Mouse (Mus musculus) forebrain, postnatal 0 days (tissue): ENCODE results near the gene Cux1. TPM values are rescaled to one million over a fixed set of nuclear protein-coding genes. Genes with fewer than 3 reads are reported as not detected.

Source experiments
- ATAC-seq: fragments of 200-750 bp; cut with Nextera tagmentation; 2 replicates; pipeline ENCODE4 v1.8.0; 2017; ENCODE audit warnings: mild to moderate bottlenecking, moderate library complexity
- DNase-seq: peaks from one replicate; pipeline ENCODE4 v3.0.0-alpha.2; 2015
- H3K27ac ChIP-seq: fragments of 300-500 bp; sonication (generic); 2 replicates; pipeline ENCODE4 v1.5.1; 2014; ENCODE audit warnings: low read depth, mild to moderate bottlenecking, antibody characterized with exemption, low read length, moderate library complexity, mixed read lengths
- H3K27me3 ChIP-seq: fragments of 300-500 bp; sonication (generic); 2 replicates; pipeline ENCODE4 v1.6.1; 2014; ENCODE audit warnings: mild to moderate bottlenecking, low read length, mixed read lengths; ENCODE audit not compliant: insufficient read depth
- H3K36me3 ChIP-seq: fragments of 300-500 bp; sonication (generic); 2 replicates; pipeline ENCODE4 v1.6.1; 2014; ENCODE audit warnings: mild to moderate bottlenecking, moderate library complexity; ENCODE audit not compliant: insufficient read depth
- H3K4me1 ChIP-seq: fragments of 300-500 bp; sonication (generic); 2 replicates; pipeline ENCODE4 v1.6.1; 2014; ENCODE audit warnings: antibody characterized with exemption; ENCODE audit not compliant: insufficient read depth
- H3K4me2 ChIP-seq: fragments of 300-500 bp; sonication (generic); 2 replicates; pipeline ENCODE4 v1.6.1; 2014; ENCODE audit warnings: low read depth, mild to moderate bottlenecking, moderate library complexity
- H3K4me3 ChIP-seq: fragments of 300-500 bp; sonication (generic); 2 replicates; pipeline ENCODE4 v1.5.1; 2014; ENCODE audit warnings: low read depth, low read length, mixed read lengths
- H3K9ac ChIP-seq: fragments of 300-500 bp; sonication (generic); 2 replicates; pipeline ENCODE4 v1.6.1; 2014; ENCODE audit warnings: mild to moderate bottlenecking
- H3K9me3 ChIP-seq: fragments of 300-500 bp; sonication (generic); 2 replicates; pipeline ENCODE4 v1.6.1; 2016; ENCODE audit warnings: low read length
- CTCF ChIP-seq: sonication (generic); IDR thresholded peaks from 2 replicates; pipeline ENCODE4 v1.5.1; 2016; ENCODE audit warnings: antibody characterized with exemption, control low read depth, low read depth
- WGBS: fragments of 180-500 bp; shearing (Covaris S2); extraction: QIAGEN DNeasy Blood & Tissue Kit; methylation state at CpG from one replicate; pipeline ENCODE4 v1.1.7; 2014; 5-methylcytosine and 5-hydroxymethylcytosine counted together
- polyA plus RNA-seq: library from polyadenylated mRNA; unstranded; fragments of >200 nt; fragmentation: Nextera tagmentation; extraction: Ambion mirVana; gene quantifications from 2 replicates; pipeline ENCODE4 v1.2.1, GENCODE M21; 2015
- total RNA-seq: library from RNA; depleted of rRNA; stranded (reverse); fragments of >200 nt; gene quantifications from 2 replicates; pipeline ENCODE4 v1.2.3, GENCODE M21; 2014

Cux1 gene
- total and polyA plus RNA-seq, 2 experiments from 2014 or later, result 86.0 to 141 TPM

DNA sequence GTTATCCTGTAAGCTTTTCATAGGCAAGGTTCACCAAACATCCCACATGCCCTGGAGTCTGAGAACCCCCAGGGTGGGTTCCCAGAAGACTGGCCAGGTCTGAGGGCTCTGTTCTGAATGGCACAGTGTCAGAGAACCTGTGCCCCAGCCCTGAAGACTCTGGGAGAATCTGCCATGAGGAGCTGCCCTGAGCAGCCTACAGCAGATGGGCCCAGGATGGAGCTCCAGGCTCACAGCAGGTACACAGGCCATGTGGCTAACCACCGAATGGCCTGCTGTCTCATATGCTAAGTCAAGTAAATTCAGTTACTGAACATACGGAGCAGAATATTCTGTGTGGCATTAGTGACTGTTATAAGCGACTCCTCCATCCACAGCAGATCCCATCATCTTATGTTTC lies 80.9 kb downstream of the Cux1 start:
- DNase-seq, result peak; percentile 35
- H3K4me1 ChIP-seq, result peaks cover 10% of the 10 kb centered on the region; the same call in 1 of the 2 replicates
- WGBS, result 54% methylated on average over 3 of the region's 3 CpGs
- no peak for ATAC-seq
- no peak overlapping the region for H3K9ac ChIP-seq
- no peaks in the 10 kb centered on the region for H3K9me3 ChIP-seq
- no peak overlapping the region for H3K4me3 ChIP-seq
- H3K4me2 ChIP-seq, result no peak overlapping the region
- no peak for TF ChIP-seq CTCF
- no peaks in the 10 kb centered on the region for H3K27me3 ChIP-seq
- 0 out of 2 replicates have a peak overlapping the region, but pooled peaks have one; percentile 64 for H3K27ac ChIP-seq
- H3K36me3 ChIP-seq, result no peaks in the 10 kb centered on the region

DNA sequence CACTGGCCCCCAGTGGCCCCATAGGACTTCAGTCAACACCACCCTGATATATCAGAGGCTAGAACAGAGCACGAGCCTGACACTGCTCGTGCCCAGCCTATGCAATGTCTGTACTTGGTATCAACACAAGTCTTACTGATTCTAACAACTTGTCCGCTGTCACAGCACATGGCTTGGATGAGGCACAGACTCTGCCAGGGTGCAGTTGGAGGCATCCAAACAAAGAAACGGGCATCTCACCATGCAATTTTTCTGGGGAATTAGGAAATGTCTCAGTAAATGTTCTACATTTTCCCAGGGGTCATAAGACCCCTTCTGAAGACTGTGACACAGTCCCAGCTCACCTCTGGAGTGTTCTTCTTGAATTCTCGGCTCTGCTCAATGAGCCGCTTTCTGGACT lies 81.9 kb downstream of the Cux1 start:
- no peaks in the 10 kb centered on the region for H3K36me3 ChIP-seq
- H3K27me3 ChIP-seq, result no peaks in the 10 kb centered on the region
- H3K27ac ChIP-seq, result no peak overlapping the region
- no peak overlapping the region for H3K4me2 ChIP-seq
- no peak overlapping the region for H3K4me3 ChIP-seq
- ATAC-seq, result no peak
- no peak for TF ChIP-seq CTCF
- no peak overlapping the region for H3K9ac ChIP-seq
- no peaks in the 10 kb centered on the region for H3K9me3 ChIP-seq
- peaks cover 10% of the 10 kb centered on the region; the same call in 1 of the 2 replicates for H3K4me1 ChIP-seq
- no peak for DNase-seq
- 79% methylated on average over 6 of the region's 6 CpGs for WGBS

DNA sequence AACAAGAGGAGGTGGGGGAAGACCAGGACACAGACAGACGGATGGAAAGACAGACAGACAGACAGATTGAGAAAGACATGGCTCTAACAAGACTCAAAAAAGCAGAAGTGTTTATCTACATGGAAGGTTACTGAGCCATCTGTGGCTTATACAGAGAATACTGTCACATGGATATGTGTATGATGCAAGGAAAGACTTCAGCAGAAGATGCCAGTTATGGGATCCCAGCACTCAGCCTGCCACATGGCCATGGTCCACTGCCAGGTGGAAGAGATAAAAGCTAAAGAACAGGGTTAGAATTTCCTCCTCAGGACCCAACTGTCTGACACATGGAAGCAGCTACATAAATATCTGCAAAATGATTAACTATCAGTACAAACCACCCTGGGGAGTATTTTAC lies 84.9 kb downstream of the Cux1 start:
- Histone ChIP-seq H3K9ac (no peak overlapping the region), H3K4me2 (no peak overlapping the region), H3K27ac (no peak overlapping the region), H3K36me3 (no peaks in the 10 kb centered on the region), H3K4me1 (no peaks in the 10 kb centered on the region), H3K9me3 (no peaks in the 10 kb centered on the region), H3K27me3 (no peaks in the 10 kb centered on the region), H3K4me3 (no peak overlapping the region)
- no peak for ATAC-seq
- peak; percentile 21 for DNase-seq
- no peak for TF ChIP-seq CTCF
- WGBS, result 57% methylated on average over 1 of the region's 1 CpGs

DNA sequence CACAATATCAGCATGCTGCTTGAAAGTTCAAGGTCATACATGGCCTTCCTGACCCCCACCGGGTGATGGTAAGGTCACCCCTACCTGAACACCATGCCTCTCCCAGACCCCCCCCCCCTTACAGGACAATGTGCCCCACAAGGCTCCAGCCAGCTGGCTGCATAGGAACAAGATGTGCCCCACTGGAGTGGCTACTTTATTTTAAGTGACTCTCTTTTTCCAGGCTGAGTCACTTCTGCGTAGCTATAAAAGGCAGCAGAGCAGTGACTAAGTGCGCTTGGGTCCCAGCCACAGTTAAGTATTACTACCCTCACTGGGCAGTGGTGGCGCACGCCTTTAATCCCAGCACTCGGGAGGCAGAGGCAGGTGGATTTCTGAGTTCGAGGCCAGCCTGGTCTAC lies 86.7 kb downstream of the Cux1 start:
- ATAC-seq (no peak), DNase-seq (no peak)
- Histone ChIP-seq H3K4me3 (no peak overlapping the region), H3K36me3 (no peaks in the 10 kb centered on the region), H3K27me3 (no peaks in the 10 kb centered on the region), H3K4me1 (no peaks in the 10 kb centered on the region), H3K9ac (no peak overlapping the region), H3K27ac (no peak overlapping the region), H3K4me2 (no peak overlapping the region), H3K9me3 (no peaks in the 10 kb centered on the region)
- 95% methylated on average over 7 of the region's 7 CpGs for WGBS
- no peak for TF ChIP-seq CTCF

DNA sequence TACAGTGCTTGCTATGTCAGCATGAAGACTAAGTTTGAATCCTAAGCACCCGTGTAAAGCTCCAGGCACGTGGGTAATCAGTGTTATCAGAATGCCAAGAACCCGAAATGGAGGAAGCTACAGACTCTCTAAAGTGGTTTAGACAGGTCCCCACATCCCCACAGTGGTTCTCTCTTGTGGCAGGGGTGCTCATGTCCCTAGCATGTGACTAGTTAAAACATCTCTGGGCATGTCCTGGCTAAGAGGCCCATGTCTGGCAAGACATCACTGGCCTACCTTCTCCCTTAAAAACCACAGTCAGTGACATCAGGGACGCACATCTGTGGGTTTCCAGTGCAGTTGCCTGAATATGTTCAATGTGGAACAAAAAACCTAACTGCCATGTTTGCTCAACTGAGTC lies 87.5 kb downstream of the Cux1 start:
- 82% methylated on average over 4 of the region's 4 CpGs for WGBS
- Histone ChIP-seq H3K27me3 (no peaks in the 10 kb centered on the region), H3K4me2 (no peak overlapping the region), H3K9ac (no peak overlapping the region), H3K9me3 (no peaks in the 10 kb centered on the region), H3K4me1 (no peaks in the 10 kb centered on the region), H3K36me3 (no peaks in the 10 kb centered on the region), H3K27ac (no peak overlapping the region), H3K4me3 (no peak overlapping the region)
- ATAC-seq (no peak), DNase-seq (no peak)
- TF ChIP-seq CTCF, result no peak

DNA sequence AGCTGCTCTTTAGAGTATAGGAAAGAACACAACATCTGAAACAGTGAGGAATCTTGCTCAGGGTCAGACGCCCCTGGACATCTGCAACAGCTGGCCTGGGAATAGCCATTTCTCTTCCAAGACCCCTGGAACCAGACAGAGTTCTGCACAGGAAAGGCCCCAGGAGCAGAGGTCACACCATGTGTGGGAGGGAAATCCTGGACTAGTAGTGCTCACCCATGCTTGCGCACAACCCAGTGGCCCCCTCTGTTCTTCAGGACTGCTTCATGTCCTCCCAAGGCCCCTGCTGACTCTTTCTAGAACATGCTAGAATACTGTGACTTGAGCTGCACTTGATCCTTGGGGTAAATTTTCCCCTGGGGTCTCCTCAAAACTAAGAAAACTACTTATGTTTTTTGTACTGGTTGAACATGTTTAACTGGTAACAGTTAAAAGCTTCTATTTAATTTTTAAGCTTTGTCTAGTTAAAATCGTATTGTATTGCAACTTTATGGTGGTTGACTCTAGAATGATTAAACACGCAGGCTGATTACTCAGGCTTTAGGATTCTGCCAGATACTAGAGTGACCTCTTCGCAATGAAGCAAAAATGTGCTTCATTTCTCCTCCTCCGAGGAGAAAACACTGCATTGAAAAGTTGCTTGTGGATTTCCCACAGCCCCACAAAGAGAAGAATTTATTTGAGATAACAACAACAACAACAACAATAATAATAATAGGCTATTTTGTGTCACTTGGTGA lies 88.1 kb downstream of the Cux1 start:
- no peaks in the 10 kb centered on the region for H3K36me3 ChIP-seq
- ATAC-seq (no peak), DNase-seq (no peak)
- H3K4me1 ChIP-seq, result no peaks in the 10 kb centered on the region
- no peak overlapping the region for H3K4me2 ChIP-seq
- H3K4me3 ChIP-seq, result no peak overlapping the region
- H3K9me3 ChIP-seq, result no peaks in the 10 kb centered on the region
- H3K27ac ChIP-seq, result no peak overlapping the region
- no peak overlapping the region for H3K9ac ChIP-seq
- no peaks in the 10 kb centered on the region for H3K27me3 ChIP-seq
- 94% methylated on average over 6 of the region's 6 CpGs for WGBS
- TF ChIP-seq CTCF, result no peak

DNA sequence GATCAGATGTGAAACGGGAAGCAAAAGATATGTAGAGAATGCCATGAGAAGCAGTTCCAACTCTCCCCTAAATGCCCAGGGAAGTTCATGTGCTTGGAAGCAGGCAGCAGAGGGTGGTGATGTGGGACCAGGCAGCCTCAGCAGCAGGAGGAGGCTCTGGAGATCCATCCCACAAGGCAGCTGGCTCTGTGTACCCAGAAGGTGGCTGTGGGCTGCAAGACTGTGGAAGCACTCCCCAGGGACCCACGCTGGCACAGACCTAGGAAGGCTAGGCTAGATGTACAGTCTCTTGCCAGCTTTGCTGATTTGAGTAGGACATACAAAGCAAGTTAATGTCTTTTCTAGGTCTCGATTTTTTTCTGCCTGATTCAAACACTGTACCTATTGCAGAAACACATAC lies 91.0 kb downstream of the Cux1 start:
- ATAC-seq (no peak), DNase-seq (no peak)
- WGBS, result 78% methylated on average over 3 of the region's 3 CpGs

More for the DNA sequence above, 91.0 kb downstream of the Cux1 start:
- Histone ChIP-seq H3K4me1 (0 out of 2 replicates have a peak, but pooled peaks cover 3% of the 10 kb centered on the region), H3K27me3 (no peaks in the 10 kb centered on the region), H3K4me3 (no peak overlapping the region), H3K9me3 (no peaks in the 10 kb centered on the region), H3K4me2 (no peak overlapping the region), H3K27ac (no peak overlapping the region), H3K9ac (no peak overlapping the region), H3K36me3 (no peaks in the 10 kb centered on the region)
- no peak for TF ChIP-seq CTCF
